Mouse (Mus musculus): Measurements from ENCODE around the gene Sfrp5. TPM values are rescaled to one million over a fixed set of nuclear protein-coding genes. Genes with fewer than 3 reads are reported as not detected.

Gene Sfrp5
- total RNA-seq (2021): 1 to 10 TPM; 2.5 TPM
- long read RNA-seq, experiment 1, partial matches to known transcripts: 0 of 5 reads
- long read RNA-seq, experiment 1, other reads (novel, unspliced or antisense): 1 of 5 reads
- long read RNA-seq, experiment 2, partial matches to known transcripts: 0 of 4 reads
- long read RNA-seq, experiment 2, other reads (novel, unspliced or antisense): 1 of 4 reads

DNA sequence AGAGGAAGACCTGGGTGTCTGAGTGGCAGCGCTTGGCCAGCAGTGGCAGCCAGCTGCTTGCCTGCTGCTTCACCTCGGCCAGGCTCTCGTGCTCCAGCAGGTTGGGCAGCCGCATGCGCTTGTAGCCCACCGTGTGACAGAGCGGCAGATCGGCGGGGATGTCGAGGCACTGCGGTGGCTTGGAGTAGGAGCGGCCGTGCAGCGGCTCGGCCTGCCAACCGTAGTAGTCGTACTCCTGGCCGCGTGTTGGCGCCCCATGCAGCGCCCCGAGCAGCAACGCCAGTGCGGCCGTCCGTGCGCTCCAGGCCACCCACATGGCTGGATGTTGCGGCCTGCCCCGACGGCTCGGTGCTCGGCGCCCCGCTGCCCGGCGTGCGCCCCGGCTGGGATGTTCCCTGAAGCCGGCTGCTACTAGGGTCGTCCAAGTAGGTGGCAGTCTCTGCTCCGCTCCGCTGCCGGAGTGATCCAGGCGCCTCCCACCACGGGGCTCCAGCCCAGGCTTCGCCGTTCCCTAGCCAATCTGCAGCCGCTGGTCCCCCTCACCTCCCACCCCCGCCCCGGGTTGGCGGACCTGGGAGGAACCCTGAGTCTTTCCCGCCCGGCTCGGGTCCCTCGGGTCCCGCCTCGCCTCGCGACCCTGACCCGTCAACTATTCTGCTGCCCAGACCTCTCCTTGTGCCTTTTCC is at the start of gene Sfrp5:
TSS of gene Sfrp5 (minus strand) at position 557 of the 686 bp plus-strand sequence.
- DNase-seq: no peak

DNA sequence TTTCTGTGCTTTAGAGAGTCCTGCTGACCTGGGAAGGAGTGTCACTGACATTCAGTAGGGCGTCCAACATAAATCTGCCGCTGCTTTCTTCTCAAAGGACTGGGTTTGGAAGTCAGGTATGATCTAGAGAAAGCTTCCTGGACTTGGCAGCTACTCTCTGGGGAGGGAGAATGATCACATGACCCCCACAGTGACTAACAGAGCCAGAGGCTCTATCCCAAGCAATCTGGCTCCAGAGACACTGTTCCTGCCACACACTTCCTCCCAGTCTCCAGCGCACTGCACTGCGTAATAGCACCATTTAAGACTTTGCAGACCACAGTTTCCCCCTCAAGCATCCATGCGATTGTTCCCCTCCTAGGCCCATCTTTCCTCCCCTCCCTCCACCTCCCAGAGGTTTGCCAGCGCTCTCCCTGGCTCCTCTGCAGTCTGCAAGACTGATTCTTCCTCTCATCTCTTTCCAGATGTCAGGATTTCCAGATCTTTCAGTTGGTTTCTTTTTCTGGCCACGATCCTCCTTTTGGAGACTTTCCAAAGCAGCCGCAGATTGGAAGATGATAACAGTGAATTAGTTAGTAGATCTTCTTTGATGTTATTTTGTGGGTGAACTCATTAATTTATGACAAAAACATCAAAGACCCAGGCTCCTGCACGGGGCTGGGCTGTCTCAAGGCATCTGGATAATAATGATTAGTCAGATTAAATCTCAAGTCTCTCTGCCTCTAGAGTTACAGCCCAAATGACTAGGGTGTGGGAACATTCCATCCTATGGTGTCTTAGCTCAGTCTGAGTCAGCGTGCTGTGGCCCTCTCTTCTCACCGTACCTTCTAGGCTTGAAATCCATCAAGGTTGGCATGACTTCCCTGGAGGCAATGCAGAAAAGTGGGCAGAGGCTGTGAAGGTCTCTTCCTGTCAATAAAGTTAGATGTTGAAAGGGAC is 48.2 kb upstream of the Sfrp5 start:
- peak; percentile 9 to 22 for DNase-seq

DNA sequence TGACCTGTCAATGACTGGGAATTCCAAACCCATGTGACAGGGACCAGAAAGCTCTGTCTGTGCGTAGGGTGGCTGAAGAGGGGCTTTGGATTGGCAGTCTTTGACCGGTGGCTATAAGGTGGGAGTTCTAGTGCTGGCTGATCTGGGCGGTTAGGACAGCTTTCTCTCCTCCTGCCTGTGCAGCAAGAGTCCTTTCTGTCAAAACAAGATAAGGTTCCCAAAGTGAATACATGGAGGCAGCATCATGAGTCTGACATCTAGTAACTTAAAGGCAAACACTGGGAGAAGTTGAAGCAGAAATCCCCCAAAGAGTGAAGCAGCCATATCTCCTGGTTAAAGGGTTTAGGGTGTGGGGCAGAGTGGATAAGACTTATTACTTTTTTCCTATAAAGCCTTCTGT is 45.5 kb upstream of the Sfrp5 start, which contains the start of gene Golga7b:
TSS of gene Golga7b (plus strand) at position 56 of the 400 bp plus-strand sequence.
- DNase-seq: no peak

DNA sequence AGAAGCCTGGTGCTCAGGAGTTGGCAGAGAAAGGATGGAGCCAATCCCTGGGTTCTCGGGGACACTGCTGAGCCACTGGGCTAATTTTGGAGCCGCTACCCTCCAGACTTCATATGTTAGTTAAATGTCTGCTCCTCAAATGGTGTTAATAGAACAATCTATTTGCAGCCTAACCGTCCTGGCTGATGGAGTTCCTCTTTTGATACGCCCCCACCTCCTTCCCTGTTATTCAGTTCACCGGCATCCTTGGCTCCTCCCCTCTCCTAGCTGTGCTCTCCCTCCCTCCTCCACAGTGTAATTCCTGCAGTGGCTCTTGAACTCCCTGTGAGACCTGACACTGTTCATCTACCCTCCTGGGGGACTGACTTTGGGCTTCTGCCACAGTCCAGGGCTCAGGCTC is 44.6 kb upstream of the Sfrp5 start:
- no peak for DNase-seq

DNA sequence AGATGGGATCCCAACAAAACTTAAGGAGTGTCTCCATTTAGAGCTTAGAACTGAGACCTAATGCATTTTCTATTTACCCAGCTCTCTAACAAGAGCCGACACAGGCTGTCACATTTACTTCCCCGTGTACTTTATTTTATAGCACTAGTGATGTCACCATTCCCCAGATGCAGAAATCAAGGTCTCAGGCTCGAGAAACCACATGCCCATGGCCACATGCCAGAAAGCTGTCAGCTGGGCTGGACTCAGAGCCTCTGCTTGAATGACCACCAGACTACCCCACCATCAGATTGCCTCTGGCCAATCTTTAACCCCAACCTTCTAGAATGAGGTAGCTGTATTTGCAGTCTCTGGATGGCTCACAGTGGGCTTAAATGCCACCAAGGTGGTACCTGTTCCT is 41.3 kb upstream of the Sfrp5 start:
- DNase-seq: peak; percentile 17 to 45

DNA sequence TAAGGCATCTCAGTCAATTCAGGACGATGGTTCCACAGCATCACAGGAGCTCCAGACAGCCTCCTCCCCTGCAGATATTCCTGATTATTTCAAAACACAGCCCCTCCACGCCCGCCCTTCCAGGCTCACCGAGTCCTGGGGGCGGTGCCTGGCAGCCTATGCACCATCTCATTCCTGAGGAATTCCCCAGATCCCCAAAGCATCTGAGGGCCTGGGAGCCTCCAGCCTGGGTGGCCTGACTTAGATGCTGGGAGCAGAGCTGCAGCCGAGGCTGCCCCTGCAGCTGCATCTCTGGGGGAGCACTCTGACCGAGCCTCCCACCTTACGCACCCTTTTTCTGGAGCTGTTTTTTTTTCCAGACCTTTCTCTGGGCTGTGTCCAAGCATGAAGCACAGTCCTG is 38.8 kb upstream of the Sfrp5 start:
- DNase-seq: no peak

DNA sequence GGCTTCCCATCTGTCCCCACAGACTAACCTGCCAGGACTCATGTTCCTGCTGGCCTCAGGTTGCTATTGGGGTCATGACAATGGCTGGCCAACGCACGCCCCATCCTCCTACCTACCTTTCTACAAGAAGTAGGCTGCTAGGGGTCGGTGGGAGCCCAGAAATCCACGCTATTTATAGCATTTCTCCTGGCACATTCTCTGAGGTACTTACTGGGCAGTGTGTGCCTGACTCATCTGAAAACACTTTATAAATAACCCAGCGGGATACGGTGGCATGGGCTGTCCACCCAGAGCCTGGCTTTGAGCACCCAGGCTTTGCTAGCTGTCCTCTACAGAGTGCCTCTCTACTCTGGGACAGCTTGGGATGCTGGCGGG is 36.3 kb upstream of the Sfrp5 start:
- DNase-seq: no peak

DNA sequence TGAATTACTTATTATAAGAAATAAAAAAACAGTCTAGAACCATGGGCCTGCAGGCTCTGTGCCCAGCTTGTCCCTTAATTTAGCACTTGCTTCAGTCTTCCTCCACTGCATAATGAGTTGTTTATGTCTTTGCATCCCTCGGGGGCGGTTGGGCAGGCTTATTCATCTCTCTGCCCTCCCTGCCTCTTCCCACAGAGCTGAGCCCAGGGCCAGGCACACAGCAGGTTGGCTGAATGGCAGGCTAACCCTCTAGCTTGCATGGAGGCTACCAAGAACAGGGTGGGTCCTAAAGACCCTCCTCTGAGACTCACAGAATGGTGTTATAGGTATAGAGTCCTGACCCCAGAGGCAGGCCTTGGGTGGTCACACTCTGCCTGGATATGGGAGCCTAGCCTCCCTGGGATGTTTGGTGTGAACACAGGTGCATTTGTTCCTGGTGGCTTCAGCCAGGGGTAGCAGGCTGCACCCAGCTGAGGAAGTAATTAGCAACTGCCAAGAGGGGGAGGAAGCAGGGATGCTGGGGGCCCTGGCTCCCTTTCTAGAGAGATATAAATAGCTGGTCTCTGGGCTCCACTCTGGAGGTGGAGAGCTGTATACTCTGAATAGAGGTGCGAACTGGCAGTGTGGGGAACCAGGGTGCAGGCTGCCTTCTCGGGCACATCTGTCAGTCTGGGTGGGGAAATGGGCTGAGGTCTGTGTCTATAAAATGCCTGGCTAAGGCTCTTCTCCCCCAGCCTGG is 35.7 kb upstream of the Sfrp5 start:
- DNase-seq: no peak

DNA sequence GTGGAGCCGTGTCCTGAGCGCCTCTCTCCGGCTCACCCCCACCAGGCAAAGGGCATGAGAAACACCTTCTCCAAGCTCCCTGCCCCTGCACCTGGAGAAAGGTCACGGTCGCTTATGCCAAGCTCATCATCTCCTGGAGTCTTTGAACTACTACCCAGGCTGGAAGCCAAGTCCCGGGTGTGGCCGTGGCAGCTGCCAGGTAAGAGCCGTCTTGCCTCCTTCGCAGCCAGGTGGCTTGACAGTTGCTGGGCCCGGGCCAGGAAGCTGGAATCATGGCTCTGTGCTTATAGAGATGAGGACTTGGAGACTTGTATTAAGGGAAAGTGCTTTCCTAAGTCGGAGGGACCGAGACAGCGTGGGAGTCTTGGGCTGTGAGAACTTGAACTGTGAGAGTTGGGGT is 28.9 kb upstream of the Sfrp5 start:
- DNase-seq: no peak

DNA sequence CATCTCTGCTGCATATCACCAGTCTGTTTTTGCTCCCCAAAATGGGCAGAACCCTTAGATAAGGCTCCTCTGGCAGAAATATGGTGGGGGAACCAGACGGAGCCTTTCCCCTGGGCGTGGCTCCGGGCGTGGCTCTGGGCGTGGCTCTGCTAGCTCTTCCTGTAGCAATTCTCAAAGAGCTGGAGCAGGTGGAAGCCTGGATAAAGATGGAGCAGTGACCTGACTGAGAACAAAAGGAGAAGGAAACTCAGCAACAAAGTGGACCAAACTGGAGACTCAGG is 28.2 kb upstream of the Sfrp5 start:
- no peak for DNase-seq

DNA sequence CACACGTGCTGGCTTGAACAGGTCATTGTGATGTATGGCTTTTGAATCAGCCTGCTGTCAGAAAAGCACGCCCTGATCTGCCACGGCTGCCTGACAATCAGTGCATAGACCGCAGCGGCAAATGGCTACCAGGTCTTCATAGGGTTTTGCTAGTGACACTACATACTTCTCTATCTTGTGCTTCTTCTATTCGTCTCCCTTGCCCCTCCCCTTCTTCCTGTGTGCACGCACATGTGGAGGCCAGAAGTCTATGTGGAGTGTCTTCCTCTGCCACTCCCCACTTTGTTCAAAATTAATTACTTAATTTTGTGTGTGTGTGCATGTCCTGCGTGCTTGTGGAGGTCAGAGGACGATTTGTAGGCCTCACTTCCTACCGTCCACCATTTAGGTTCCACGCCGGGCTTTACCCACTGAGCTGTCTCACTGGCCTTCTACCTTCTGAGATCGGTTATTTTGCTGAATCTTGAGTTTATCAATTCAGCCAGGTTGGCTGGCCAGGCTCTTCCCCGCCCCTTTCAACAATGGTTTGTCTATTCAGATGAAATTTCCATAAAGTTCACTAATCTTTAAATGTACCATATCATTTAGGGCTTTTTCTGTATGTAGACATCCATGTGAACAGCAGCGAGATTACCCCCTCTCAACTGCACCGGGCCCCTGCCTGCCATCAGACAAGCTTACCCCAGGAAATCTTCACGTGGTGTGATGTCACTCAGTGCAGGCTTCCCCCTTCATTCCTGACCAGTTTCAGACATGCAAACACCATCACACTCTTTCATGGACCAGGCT is 27.6 kb upstream of the Sfrp5 start:
- DNase-seq: no peak

DNA sequence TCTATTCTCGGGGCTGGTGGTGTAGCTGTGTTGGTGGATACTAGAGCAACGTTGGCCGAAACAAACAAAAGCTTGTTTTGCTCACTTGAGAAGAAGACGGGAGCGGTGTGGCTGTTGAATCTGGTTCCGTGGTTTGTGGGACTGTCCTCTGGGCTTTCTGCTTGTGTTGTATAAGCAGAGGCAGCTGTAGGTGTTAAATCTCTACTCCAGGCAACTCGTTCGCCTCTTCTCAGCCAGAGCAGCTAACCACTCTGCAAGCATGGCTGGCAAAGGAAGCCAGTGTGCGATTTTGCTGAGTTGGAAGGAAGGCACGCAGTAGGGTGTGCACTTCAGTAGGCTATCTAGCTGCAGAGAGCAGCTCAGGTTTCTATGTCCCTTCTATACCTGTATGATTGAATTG is 24.4 kb upstream of the Sfrp5 start:
- no peak for DNase-seq

DNA sequence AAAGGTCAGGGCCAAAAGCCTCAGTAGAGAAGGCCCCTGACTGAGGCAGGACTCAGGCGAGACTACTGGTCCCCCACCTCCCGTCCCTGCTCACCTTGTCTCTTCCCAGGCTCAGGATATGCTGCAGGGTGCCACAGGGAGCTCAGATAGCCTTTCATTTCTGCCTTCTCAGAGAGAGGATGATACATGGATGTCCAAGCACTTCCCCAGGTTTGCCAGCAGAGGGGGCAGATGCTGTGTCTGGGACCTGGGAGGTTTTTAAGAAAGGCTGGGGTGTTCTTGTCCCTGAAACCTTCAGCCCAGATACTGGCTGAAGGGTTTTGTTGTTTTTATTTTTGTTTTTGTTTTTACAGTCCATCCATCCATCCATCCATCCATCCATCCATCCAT is 15.3 kb upstream of the Sfrp5 start:
- DNase-seq: peak; percentile 62 to 67

DNA sequence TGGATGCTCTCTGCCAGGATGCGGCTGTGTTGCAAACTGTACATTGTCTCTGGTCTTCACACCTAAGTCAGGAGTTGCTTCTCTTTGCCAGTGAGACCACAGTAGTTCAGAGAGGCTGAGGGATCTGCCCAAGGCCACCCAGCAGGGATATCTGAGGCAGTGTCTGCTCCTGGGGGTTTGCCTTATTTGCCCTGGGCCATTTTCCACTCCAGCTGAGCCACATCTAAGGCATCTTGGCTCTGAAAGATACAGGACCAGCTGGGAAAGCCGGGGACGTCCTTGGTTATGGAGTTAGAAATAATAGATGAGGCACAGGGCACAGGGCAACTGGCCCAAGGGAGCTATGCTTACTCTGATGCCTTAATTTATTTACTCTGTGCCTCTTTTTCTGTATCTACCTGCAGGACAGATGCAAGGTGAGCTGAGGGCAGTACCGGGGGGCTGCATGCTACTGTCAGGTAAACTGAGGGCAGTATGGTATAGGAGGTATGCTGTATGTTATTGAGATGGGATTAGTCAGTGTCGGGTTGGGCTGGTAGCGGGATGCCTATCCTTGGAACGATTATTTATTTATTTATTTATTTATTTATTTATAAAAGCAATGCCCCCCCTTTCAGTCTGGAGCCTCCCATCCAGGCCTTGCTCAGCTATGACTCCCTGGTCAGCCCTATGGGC is 14.8 kb upstream of the Sfrp5 start:
- no peak for DNase-seq

DNA sequence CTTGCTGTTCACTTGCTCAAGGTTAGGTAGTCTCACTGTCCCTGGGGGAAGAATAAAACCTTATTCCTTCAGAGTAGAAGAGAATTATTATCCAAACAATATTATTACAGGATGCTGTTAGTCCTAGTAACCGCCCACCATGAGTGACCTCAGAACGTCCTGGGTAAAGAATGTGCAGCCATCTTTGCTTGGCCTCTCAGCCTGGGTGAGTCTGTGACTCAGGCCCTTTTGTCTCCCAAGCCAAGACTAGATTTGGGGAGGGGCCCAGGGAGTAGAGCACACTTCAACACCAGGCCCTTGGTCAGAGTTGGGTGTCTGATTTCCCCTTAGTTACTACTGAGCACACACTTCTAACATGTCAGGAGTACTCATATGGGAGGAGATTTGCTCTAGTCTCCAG is 12.5 kb upstream of the Sfrp5 start:
- DNase-seq: no peak

DNA sequence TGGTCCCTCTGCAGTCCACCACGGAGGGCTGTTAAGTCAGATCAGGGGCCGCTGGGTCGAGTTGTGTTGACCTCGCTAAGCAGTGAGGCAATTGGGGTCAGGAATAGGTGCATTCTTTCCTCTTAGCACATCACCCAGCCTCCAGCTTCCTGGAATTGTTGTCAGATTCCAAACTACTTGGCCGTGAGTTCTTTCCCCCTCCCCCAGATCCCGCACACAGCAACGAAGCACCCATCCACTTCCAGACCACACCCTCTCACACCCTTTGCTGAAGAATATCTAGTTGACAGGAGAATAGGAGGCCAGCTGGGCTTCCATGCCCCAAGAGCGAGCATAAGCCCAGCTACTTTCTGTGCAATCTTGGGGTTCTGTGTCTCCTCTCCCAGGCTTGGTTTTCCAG is 9.9 kb upstream of the Sfrp5 start:
- DNase-seq: no peak

DNA sequence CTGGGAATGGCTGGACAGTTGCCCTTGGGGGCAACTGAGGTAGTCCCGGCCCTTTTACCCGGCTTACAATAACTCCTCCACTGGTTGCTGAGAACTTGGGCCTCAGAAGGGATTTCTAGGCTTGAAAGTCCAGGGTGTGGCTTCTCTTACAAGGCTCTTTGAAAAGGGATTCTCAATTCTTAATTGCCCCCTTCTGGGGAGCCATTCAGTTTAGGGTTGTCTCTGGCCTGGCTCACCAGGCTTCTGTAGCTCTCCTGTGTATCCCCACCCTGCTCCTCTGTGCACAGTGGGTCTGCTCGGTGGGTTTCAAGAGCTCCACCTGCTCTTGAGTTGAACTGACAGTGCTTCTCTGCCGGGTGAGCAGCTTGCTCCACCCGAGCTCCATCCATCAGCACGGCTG is 7.9 kb upstream of the Sfrp5 start:
- DNase-seq: no peak

DNA sequence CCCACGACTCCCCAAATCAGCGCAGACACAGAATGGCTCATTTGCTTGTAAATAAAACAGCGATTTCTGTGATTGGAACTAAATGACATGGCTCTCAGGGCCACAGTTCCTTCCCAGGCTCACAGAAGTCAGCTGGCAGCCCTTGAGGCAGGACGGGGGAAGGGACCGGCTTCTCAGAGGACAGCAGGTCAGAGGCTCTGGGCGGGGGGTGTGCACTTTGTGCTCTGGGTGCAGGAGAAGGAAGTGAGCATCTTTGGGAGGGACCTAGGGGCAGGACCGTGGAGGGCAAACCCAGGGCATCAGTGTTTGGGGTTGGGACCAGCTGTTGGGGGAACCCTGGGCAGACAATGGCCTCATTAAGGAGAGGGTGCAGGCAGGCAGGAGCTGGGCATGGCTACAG is 7.4 kb upstream of the Sfrp5 start:
- DNase-seq: no peak

DNA sequence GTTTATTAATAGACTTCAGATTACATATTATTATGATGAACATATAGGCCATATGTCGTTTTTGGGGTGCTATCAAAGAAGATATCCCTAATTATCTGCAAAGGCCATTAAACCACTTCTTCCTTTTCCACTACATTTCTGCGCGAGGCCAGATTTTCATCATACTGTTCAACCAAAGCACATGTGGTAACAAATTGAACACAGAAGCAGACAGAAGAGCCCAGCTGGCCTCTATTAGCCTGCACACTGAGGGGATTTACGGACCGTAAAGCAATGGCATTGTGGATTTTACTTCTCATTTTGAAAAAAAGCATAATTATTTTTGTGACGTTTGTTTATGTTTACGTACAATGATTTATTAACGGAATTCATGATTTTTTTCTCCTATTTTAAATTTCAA is 3.1 kb upstream of the Sfrp5 start:
- DNase-seq: no peak

DNA sequence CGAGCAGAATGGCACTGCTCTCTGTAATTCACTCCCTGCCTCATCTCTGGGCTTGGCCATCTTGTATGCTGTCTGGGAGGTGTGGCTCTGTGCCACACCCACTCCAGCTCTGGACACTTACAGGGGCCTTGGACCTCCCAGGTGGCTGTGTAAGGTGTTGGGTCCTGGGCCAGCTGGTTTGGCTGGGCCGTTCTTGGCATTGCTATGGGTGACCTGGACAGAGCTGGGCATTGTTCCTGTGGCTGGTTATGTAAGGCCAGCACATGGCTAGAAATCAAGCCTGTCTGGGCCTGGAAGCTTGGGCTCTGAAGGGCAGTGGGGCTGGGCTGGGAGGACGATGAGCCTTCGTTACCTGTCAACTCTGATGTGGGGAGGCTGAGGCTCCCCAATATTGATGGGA is 2.3 kb upstream of the Sfrp5 start:
- DNase-seq: no peak

DNA sequence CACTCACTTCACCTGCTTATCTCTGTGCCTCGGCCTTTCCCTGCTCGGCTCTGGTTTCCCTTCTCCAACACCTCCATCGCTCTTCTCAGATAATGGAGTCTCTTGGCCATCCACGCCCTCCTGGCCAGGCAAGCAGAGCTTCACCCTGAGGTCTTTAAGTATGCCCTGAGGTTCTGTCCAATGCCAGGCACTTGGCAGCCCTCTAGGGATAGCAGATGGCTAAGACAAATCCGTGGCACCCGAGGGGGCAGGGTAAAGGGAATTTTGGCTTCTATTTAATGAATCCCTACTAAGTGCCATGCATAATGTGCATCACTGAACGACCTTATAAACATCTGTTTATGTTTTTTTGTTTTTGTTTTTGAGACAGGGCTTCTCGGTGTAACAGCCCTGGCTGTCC is 415 bp upstream of the Sfrp5 start:
- DNase-seq: no peak
